Mouse (Mus musculus): ENCODE results near the gene Eftud2. TPM values are rescaled to one million over a fixed set of nuclear protein-coding genes. Genes with fewer than 3 reads are reported as not detected.

Gene Eftud2
- polyA plus RNA-seq, 1 experiment from 2014 or later = 148 TPM

- Histone ChIP-seq H3K27ac (ENCODE audit: low read length) (no peak overlapping the region), H3K9me3 (ENCODE audit: control insufficient read depth, low read depth, low read length) (no peaks in the 10 kb centered on the region), H3K27me3 (ENCODE audit: control insufficient read depth, insufficient read depth, low read length) (no peaks in the 10 kb centered on the region), H3K4me2 (replicated peaks; ENCODE audit: low read depth, low read length) (no peak overlapping the region), H3K4me3 (ENCODE audit: low read depth, low read length) (no peak overlapping the region), H3K4me1 (ENCODE audit: control insufficient read depth, insufficient read depth, low read length) (no peaks in the 10 kb centered on the region), H3K9ac (replicated peaks; ENCODE audit: low read depth, low read length) (no peak overlapping the region), H3K36me3 (ENCODE audit: control insufficient read depth, insufficient read depth, low read length) (peaks cover 61% of the 10 kb centered on the region)
- no peak for ATAC-seq (ENCODE audit: insufficient number of reproducible peaks, insufficient read depth, low FRiP score, low read depth)
- WGBS = 92% methylated on average over 8 of the region's 8 CpGs
Observed at GRCm38 (mm10) chr11:102859933-102860332, 20.9 kb downstream of the Eftud2 start.

- peaks cover 65% of the 10 kb centered on the region for H3K36me3 ChIP-seq (ENCODE audit: control insufficient read depth, insufficient read depth, low read length)
- no peak overlapping the region for H3K4me2 ChIP-seq (replicated peaks; ENCODE audit: low read depth, low read length)
- no peak overlapping the region for H3K27ac ChIP-seq (ENCODE audit: low read length)
- H3K4me1 ChIP-seq (ENCODE audit: control insufficient read depth, insufficient read depth, low read length) = no peaks in the 10 kb centered on the region
- no peak overlapping the region for H3K9ac ChIP-seq (replicated peaks; ENCODE audit: low read depth, low read length)
- H3K9me3 ChIP-seq (ENCODE audit: control insufficient read depth, low read depth, low read length) = no peaks in the 10 kb centered on the region
- no peak for ATAC-seq (ENCODE audit: insufficient number of reproducible peaks, insufficient read depth, low FRiP score, low read depth)
- no peaks in the 10 kb centered on the region for H3K27me3 ChIP-seq (ENCODE audit: control insufficient read depth, insufficient read depth, low read length)
- H3K4me3 ChIP-seq (ENCODE audit: low read depth, low read length) = no peak overlapping the region
- 95% methylated on average over 11 of the region's 11 CpGs for WGBS
Observed at GRCm38 (mm10) chr11:102858951-102859350, 21.8 kb downstream of the Eftud2 start.

- no peak overlapping the region for H3K4me2 ChIP-seq (replicated peaks; ENCODE audit: low read depth, low read length)
- no peak for ATAC-seq (ENCODE audit: insufficient number of reproducible peaks, insufficient read depth, low FRiP score, low read depth)
- 83% methylated on average over 6 of the region's 6 CpGs for WGBS
- no peaks in the 10 kb centered on the region for H3K27me3 ChIP-seq (ENCODE audit: control insufficient read depth, insufficient read depth, low read length)
- H3K27ac ChIP-seq (ENCODE audit: low read length) = no peak overlapping the region
- no peaks in the 10 kb centered on the region for H3K4me1 ChIP-seq (ENCODE audit: control insufficient read depth, insufficient read depth, low read length)
- H3K9me3 ChIP-seq (ENCODE audit: control insufficient read depth, low read depth, low read length) = no peaks in the 10 kb centered on the region
- H3K4me3 ChIP-seq (ENCODE audit: low read depth, low read length) = no peak overlapping the region
- peaks cover 69% of the 10 kb centered on the region for H3K36me3 ChIP-seq (ENCODE audit: control insufficient read depth, insufficient read depth, low read length)
- H3K9ac ChIP-seq (replicated peaks; ENCODE audit: low read depth, low read length) = no peak overlapping the region
Observed at GRCm38 (mm10) chr11:102855941-102856340, 24.8 kb downstream of the Eftud2 start.

GRCm38 (mm10) chr11:102853760-102854159 lies 27.0 kb downstream of the Eftud2 start:
- H3K9ac ChIP-seq (replicated peaks; ENCODE audit: low read depth, low read length) = no peak overlapping the region
- no peak overlapping the region for H3K4me3 ChIP-seq (ENCODE audit: low read depth, low read length)
- H3K27ac ChIP-seq (ENCODE audit: low read length) = no peak overlapping the region
- peaks cover 75% of the 10 kb centered on the region for H3K36me3 ChIP-seq (ENCODE audit: control insufficient read depth, insufficient read depth, low read length)
- no peaks in the 10 kb centered on the region for H3K9me3 ChIP-seq (ENCODE audit: control insufficient read depth, low read depth, low read length)
- no peaks in the 10 kb centered on the region for H3K4me1 ChIP-seq (ENCODE audit: control insufficient read depth, insufficient read depth, low read length)
- no peak for ATAC-seq (ENCODE audit: insufficient number of reproducible peaks, insufficient read depth, low FRiP score, low read depth)
- H3K27me3 ChIP-seq (ENCODE audit: control insufficient read depth, insufficient read depth, low read length) = no peaks in the 10 kb centered on the region
- no peak overlapping the region for H3K4me2 ChIP-seq (replicated peaks; ENCODE audit: low read depth, low read length)

GRCm38 (mm10) chr11:102851883-102852282 lies 28.9 kb downstream of the Eftud2 start:
- Histone ChIP-seq H3K36me3 (ENCODE audit: control insufficient read depth, insufficient read depth, low read length) (peaks cover 82% of the 10 kb centered on the region), H3K4me3 (ENCODE audit: low read depth, low read length) (no peak overlapping the region), H3K4me2 (replicated peaks; ENCODE audit: low read depth, low read length) (no peak overlapping the region), H3K27me3 (ENCODE audit: control insufficient read depth, insufficient read depth, low read length) (no peaks in the 10 kb centered on the region), H3K9ac (replicated peaks; ENCODE audit: low read depth, low read length) (no peak overlapping the region), H3K4me1 (ENCODE audit: control insufficient read depth, insufficient read depth, low read length) (no peaks in the 10 kb centered on the region), H3K9me3 (ENCODE audit: control insufficient read depth, low read depth, low read length) (no peaks in the 10 kb centered on the region), H3K27ac (ENCODE audit: low read length) (no peak overlapping the region)
- 65% methylated on average over 5 of the region's 5 CpGs for WGBS
- no peak for ATAC-seq (ENCODE audit: insufficient number of reproducible peaks, insufficient read depth, low FRiP score, low read depth)

- ATAC-seq (ENCODE audit: insufficient number of reproducible peaks, insufficient read depth, low FRiP score, low read depth) = no peak
- H3K36me3 ChIP-seq (ENCODE audit: control insufficient read depth, insufficient read depth, low read length) = peaks cover 92% of the 10 kb centered on the region
- H3K4me1 ChIP-seq (ENCODE audit: control insufficient read depth, insufficient read depth, low read length) = no peaks in the 10 kb centered on the region
- no peak overlapping the region for H3K27ac ChIP-seq (ENCODE audit: low read length)
- H3K4me2 ChIP-seq (replicated peaks; ENCODE audit: low read depth, low read length) = no peak overlapping the region
- H3K9ac ChIP-seq (replicated peaks; ENCODE audit: low read depth, low read length) = no peak overlapping the region
- H3K27me3 ChIP-seq (ENCODE audit: control insufficient read depth, insufficient read depth, low read length) = no peaks in the 10 kb centered on the region
- H3K4me3 ChIP-seq (ENCODE audit: low read depth, low read length) = no peak overlapping the region
- WGBS = 71% methylated on average over 10 of the region's 10 CpGs
- H3K9me3 ChIP-seq (ENCODE audit: control insufficient read depth, low read depth, low read length) = no peaks in the 10 kb centered on the region
Observed at GRCm38 (mm10) chr11:102845926-102846325, 34.9 kb downstream of the Eftud2 start.

- Histone ChIP-seq H3K27me3 (ENCODE audit: control insufficient read depth, insufficient read depth, low read length) (no peaks in the 10 kb centered on the region), H3K9me3 (ENCODE audit: control insufficient read depth, low read depth, low read length) (no peaks in the 10 kb centered on the region), H3K4me3 (ENCODE audit: low read depth, low read length) (no peak overlapping the region), H3K4me2 (replicated peaks; ENCODE audit: low read depth, low read length) (no peak overlapping the region), H3K9ac (replicated peaks; ENCODE audit: low read depth, low read length) (no peak overlapping the region), H3K36me3 (ENCODE audit: control insufficient read depth, insufficient read depth, low read length) (peaks cover 52% of the 10 kb centered on the region), H3K27ac (ENCODE audit: low read length) (no peak overlapping the region), H3K4me1 (ENCODE audit: control insufficient read depth, insufficient read depth, low read length) (no peaks in the 10 kb centered on the region)
- WGBS = 85% methylated on average over 9 of the region's 9 CpGs
- no peak for ATAC-seq (ENCODE audit: insufficient number of reproducible peaks, insufficient read depth, low FRiP score, low read depth)
Observed at GRCm38 (mm10) chr11:102838616-102839150, 42.1 kb downstream of the Eftud2 start.

GRCm38 (mm10) chr11:102838126-102838525 lies 42.7 kb downstream of the Eftud2 start:
- Histone ChIP-seq H3K9me3 (ENCODE audit: control insufficient read depth, low read depth, low read length) (no peaks in the 10 kb centered on the region), H3K4me3 (ENCODE audit: low read depth, low read length) (no peak overlapping the region), H3K27ac (ENCODE audit: low read length) (no peak overlapping the region), H3K9ac (replicated peaks; ENCODE audit: low read depth, low read length) (no peak overlapping the region), H3K4me2 (replicated peaks; ENCODE audit: low read depth, low read length) (no peak overlapping the region), H3K27me3 (ENCODE audit: control insufficient read depth, insufficient read depth, low read length) (no peaks in the 10 kb centered on the region), H3K36me3 (ENCODE audit: control insufficient read depth, insufficient read depth, low read length) (peaks cover 46% of the 10 kb centered on the region), H3K4me1 (ENCODE audit: control insufficient read depth, insufficient read depth, low read length) (no peaks in the 10 kb centered on the region)
- 95% methylated on average over 2 of the region's 2 CpGs for WGBS
- ATAC-seq (ENCODE audit: insufficient number of reproducible peaks, insufficient read depth, low FRiP score, low read depth) = no peak

- H3K9me3 ChIP-seq (ENCODE audit: control insufficient read depth, low read depth, low read length) = no peaks in the 10 kb centered on the region
- WGBS = 96% methylated on average over 1 of the region's 1 CpGs
- H3K4me2 ChIP-seq (replicated peaks; ENCODE audit: low read depth, low read length) = no peak overlapping the region
- no peak overlapping the region for H3K9ac ChIP-seq (replicated peaks; ENCODE audit: low read depth, low read length)
- no peaks in the 10 kb centered on the region for H3K27me3 ChIP-seq (ENCODE audit: control insufficient read depth, insufficient read depth, low read length)
- peaks cover 39% of the 10 kb centered on the region for H3K36me3 ChIP-seq (ENCODE audit: control insufficient read depth, insufficient read depth, low read length)
- no peaks in the 10 kb centered on the region for H3K4me1 ChIP-seq (ENCODE audit: control insufficient read depth, insufficient read depth, low read length)
- no peak overlapping the region for H3K4me3 ChIP-seq (ENCODE audit: low read depth, low read length)
- no peak for ATAC-seq (ENCODE audit: insufficient number of reproducible peaks, insufficient read depth, low FRiP score, low read depth)
- H3K27ac ChIP-seq (ENCODE audit: low read length) = no peak overlapping the region
Observed at GRCm38 (mm10) chr11:102837385-102837784, 43.4 kb downstream of the Eftud2 start.

Measured in stomach, embryonic 14.5 days (tissue).